ENCODE assay signal across 10 mouse cellular contexts in the genomic region with DNA sequence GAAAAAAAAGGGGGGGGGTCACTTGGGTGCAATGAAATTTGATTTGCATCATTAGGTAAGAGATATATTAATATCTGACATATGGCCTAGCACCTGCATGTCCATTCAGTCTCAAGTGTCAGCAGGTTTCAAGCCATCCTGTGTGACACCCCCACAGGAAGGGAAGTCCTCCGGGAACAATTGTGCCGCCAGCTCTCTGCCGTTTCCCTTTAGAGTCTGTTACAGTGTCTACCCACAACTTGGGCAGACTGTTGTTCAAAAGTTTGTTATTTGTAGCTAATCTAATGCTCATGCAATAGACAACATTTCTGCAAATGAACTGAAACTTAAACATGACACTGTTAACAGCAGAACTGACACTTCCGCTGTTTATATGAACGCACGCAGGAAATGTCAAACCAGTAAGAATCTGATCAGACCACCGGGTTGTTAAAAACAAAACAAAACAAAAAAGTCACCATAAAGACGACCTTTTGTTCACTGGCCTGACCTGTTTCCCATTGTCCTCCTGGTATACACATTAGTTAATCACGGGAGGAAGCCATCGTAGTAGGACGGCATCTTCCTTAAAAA. TPM values are rescaled to one million over a fixed set of nuclear protein-coding genes. Genes with fewer than 3 reads are reported as not detected.
DNase-seq lines count a peak whose midpoint lies in the region; ATAC-seq and TF ChIP-seq lines count a peak whose summit lies in the region.
"Had no signal": no experiment of that assay in that cellular context is flagged by ENCODE, and none has a peak within 500 bp of the region (broad histone marks: within the 10 kb centered on the region; RNA-seq: fewer than 3 reads in every experiment).

No protein-coding gene starts in this region.

- no peaks in the 10 kb centered on the region for H3K36me3 ChIP-seq in intestine, embryonic 14.5 days (ENCODE audit: control insufficient read depth, insufficient read depth, low read length)
- H3K36me3 ChIP-seq in intestine, postnatal 0 days (ENCODE audit: control insufficient read depth, insufficient read depth), result no peaks in the 10 kb centered on the region
- H3K36me3 ChIP-seq in liver, embryonic 13.5 days, result no peaks in the 10 kb centered on the region
- H3K36me3 ChIP-seq: limb, embryonic 13.5 days had no signal

- no peaks in the 10 kb centered on the region for H3K9me3 ChIP-seq in intestine, embryonic 14.5 days (ENCODE audit: control insufficient read depth, low read length)
- no peaks in the 10 kb centered on the region for H3K9me3 ChIP-seq in intestine, postnatal 0 days (ENCODE audit: control insufficient read depth)
- no peaks in the 10 kb centered on the region for H3K9me3 ChIP-seq in liver, embryonic 13.5 days (replicated peaks)
- H3K9me3 ChIP-seq: limb, embryonic 13.5 days had no signal

- H3K4me1 ChIP-seq in intestine, embryonic 14.5 days (replicated peaks; ENCODE audit: control insufficient read depth, insufficient read depth, low read length), result peaks cover 4% of the 10 kb centered on the region; the same call in 1 of the 2 replicates
- peaks cover 3% of the 10 kb centered on the region; the same call in 1 of the 2 replicates for H3K4me1 ChIP-seq in intestine, postnatal 0 days (replicated peaks; ENCODE audit: control insufficient read depth, insufficient read depth, low read length)
- peaks cover 67% of the 10 kb centered on the region for H3K4me1 ChIP-seq in liver, embryonic 13.5 days (replicated peaks)

- no peak overlapping the region for H3K9ac ChIP-seq in intestine, embryonic 14.5 days (ENCODE audit: low read length)
- H3K9ac ChIP-seq in intestine, postnatal 0 days (ENCODE audit: low read depth, low read length), result no peak overlapping the region
- H3K9ac ChIP-seq in liver, embryonic 13.5 days, result peak overlapping the region; percentile 59
- H3K9ac ChIP-seq: limb, embryonic 13.5 days had no signal

- H3K4me3 ChIP-seq in intestine, embryonic 14.5 days (ENCODE audit: low read depth, low read length), result no peak overlapping the region
- H3K4me3 ChIP-seq in intestine, postnatal 0 days (ENCODE audit: low read depth, low read length), result no peak overlapping the region
- H3K4me3 ChIP-seq in liver, embryonic 13.5 days (replicated peaks), result peak overlapping the region; percentile 27
- H3K4me3 ChIP-seq: limb, embryonic 13.5 days had no signal

- 0 out of 2 replicates have a peak overlapping the region, but pooled peaks have one; percentile 14 for H3K27ac ChIP-seq in intestine, embryonic 14.5 days (ENCODE audit: low read depth)
- H3K27ac ChIP-seq in intestine, postnatal 0 days (ENCODE audit: low read depth, low read length), result no peak overlapping the region
- peak overlapping the region; percentile 62 for H3K27ac ChIP-seq in liver, embryonic 13.5 days
- H3K27ac ChIP-seq: limb, embryonic 13.5 days had no signal

- DNase-seq in intestine, embryonic 14.5 days (ENCODE audit: low spot score), result no peak
- DNase-seq in thymus, postnatal 14 days, result peak; percentile 47
- DNase-seq in thymus, postnatal 0 days (ENCODE audit: low spot score), result no peak
- DNase-seq in liver, embryonic 13.5 days, result no peak
- DNase-seq in yolk sac, embryonic 10.5 days (ENCODE audit: low spot score), result no peak
- DNase-seq in urinary bladder, adult 2 months (ENCODE audit: low spot score), result no peak
- DNase-seq: cerebellum, adult 2 months had no signal

- TF ChIP-seq CTCF in intestine, postnatal 0 days (IDR thresholded peaks at IDR 0.05; ENCODE audit: low read depth), result no peak

- H3K27me3 ChIP-seq in intestine, embryonic 14.5 days (replicated peaks; ENCODE audit: control insufficient read depth, insufficient read depth, low read length), result no peaks in the 10 kb centered on the region
- no peaks in the 10 kb centered on the region for H3K27me3 ChIP-seq in intestine, postnatal 0 days (replicated peaks; ENCODE audit: control insufficient read depth, insufficient read depth, low read length)
- H3K27me3 ChIP-seq in liver, embryonic 13.5 days, result no peaks in the 10 kb centered on the region
- H3K27me3 ChIP-seq: limb, embryonic 13.5 days had no signal

- no peak for ATAC-seq in intestine, embryonic 14.5 days (replicated peaks; ENCODE audit: low FRiP score, low TSS enrichment, low read depth)
- ATAC-seq in intestine, postnatal 0 days, result no peak
- no peak for ATAC-seq in liver, embryonic 13.5 days (ENCODE audit: low read depth)
- no peak for ATAC-seq in cerebellum, adult (ENCODE audit: insufficient number of reproducible peaks, low FRiP score, low TSS enrichment)

- H3K4me2 ChIP-seq in intestine, embryonic 14.5 days (ENCODE audit: low read length), result no peak overlapping the region
- H3K4me2 ChIP-seq in intestine, postnatal 0 days (replicated peaks; ENCODE audit: low read depth), result no peak overlapping the region
- H3K4me2 ChIP-seq in liver, embryonic 13.5 days, result peak overlapping the region; percentile 53
- H3K4me2 ChIP-seq: limb, embryonic 13.5 days had no signal

- WGBS in intestine, embryonic 14.5 days, result 58% methylated on average over 11 of the region's 11 CpGs
- 67% methylated on average over 11 of the region's 11 CpGs for WGBS in intestine, postnatal 0 days
- 31% methylated on average over 11 of the region's 11 CpGs for WGBS in liver, embryonic 13.5 days (ENCODE audit: insufficient replicate concordance)

RNA-seq across cellular contexts. Expression of a gene that starts 23.9 kb away (rescaled TPM):
- polyA plus RNA-seq in intestine, embryonic 14.5 days (2014; fragmentation: Nextera tagmentation; extraction: Ambion mirVana), result 51.9 and 60.9 TPM in 2 replicates
- polyA plus RNA-seq in intestine, postnatal 0 days (2015; fragmentation: Nextera tagmentation; extraction: Ambion mirVana), result 18.2 and 21.6 TPM in 2 replicates
- polyA plus RNA-seq in thymus, postnatal 0 days (2015; fragmentation: Nextera tagmentation; extraction: Ambion mirVana), result 30.2 and 40.9 TPM in 2 replicates
- 18.0 and 19.1 TPM in 2 replicates for polyA plus RNA-seq in liver, embryonic 13.5 days (2015; fragmentation: Nextera tagmentation; extraction: Ambion mirVana)
- polyA plus RNA-seq in urinary bladder, adult 2 months (2012; rRNA removed), result 30.8 and 33.2 TPM in 2 replicates

RNA-seq across cellular contexts. Expression of a gene that starts 55.2 kb away (rescaled TPM):
- polyA plus RNA-seq in intestine, embryonic 14.5 days (2014; fragmentation: Nextera tagmentation; extraction: Ambion mirVana), result 35.4 and 36.8 TPM in 2 replicates
- polyA plus RNA-seq in intestine, postnatal 0 days (2015; fragmentation: Nextera tagmentation; extraction: Ambion mirVana), result 123 and 124 TPM in 2 replicates
- polyA plus RNA-seq in thymus, postnatal 0 days (2015; fragmentation: Nextera tagmentation; extraction: Ambion mirVana), result 42.7 and 44.1 TPM in 2 replicates
- 25.0 and 28.1 TPM in 2 replicates for polyA plus RNA-seq in liver, embryonic 13.5 days (2015; fragmentation: Nextera tagmentation; extraction: Ambion mirVana)
- 52.4 and 54.7 TPM in 2 replicates for polyA plus RNA-seq in urinary bladder, adult 2 months (2012; rRNA removed)
